Mouse (Mus musculus): Measurements from ENCODE around the gene Nxn. TPM values are rescaled to one million over a fixed set of nuclear protein-coding genes. Genes with fewer than 3 reads are reported as not detected.
A peak's percentile ranks its signal among the peaks of the same experiment; 100 is the strongest.
"Not testable (repeated sequence)": the region's sequence is repeated elsewhere in the genome, so short reads cannot be mapped to it uniquely, and the experiment has no call there.

The Nxn gene
- polyA plus RNA-seq, 1 experiment from 2014 or later, result 32.2 TPM

DNA sequence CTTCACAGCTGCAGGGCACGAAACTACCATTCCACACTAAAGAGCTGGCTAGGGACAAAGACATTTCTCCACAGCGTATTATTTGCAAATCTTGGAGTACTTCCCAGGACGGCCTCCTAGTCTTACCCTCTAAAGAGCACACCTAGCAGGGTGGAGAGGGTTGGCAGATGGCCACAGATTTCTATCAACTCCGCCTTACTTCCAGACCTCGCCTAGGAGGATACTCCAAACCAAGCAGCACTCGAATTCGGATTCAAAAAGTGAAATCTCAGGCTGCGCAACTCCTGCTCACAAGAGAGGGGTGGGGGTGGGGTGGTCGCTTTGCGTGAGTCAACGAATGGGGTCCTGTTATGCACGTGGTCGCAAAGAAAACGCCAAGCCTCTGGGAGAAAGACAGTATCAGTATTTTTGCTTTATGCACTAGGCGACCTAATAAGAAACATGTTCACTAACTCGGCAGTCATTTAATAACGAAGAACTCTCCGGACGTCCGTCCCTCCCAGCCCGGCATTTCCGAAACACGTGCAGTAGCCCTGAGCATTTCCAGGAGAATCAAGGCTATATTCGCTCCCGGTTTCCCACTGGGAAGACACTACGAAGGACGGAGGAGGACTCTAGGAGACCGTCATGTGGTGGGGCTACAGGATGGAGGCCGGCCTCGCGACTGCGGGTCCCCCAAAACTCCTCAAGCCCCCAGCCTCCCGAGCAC is 182.1 kb downstream of the Nxn start:
- DNase-seq (ENCODE audit: low spot score), result peak; percentile 14

DNA sequence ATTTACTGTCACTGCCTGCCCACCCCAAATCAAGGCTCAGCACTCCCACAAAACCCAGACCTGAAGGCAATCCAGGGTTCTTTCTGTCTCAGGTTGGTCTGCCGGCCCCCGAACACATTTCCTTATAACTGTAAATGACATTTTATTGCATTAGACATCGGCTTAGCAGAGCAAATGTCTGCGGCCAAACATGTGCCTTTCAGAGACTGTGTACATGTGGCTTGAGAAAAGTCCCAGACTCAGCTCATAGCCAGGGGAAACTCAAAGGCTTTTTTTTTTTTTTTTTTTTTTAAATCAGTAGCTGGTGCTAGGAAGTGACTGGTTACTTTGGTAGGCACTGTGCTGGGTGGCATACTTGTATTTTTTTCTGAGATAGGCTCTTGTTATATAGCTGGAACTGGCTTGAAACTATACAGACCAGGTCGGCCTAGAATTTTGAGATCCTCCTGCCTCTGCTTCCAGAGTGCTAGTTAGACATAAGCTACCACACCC is 182.8 kb downstream of the Nxn start:
- DNase-seq (ENCODE audit: low spot score), result no peak

DNA sequence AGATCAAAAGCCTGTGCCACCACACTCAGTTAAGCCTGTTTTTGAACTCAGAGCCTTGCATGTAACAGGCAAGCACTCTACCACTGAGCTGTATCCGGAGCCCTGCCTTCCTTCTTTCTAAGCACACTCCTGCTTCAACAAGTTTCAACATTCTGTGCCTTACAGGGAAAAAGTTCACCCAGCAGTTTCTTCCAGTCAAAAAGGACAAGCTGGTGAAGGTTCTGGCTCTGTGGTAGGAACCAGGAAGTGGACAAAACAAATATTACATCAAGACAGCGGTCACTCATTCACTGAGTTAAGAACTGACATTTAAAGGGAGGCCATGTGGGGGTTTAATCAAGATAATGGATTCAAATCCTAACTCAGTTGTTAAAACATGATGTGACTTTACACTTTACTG is 183.9 kb downstream of the Nxn start:
- DNase-seq (ENCODE audit: low spot score), result no peak

DNA sequence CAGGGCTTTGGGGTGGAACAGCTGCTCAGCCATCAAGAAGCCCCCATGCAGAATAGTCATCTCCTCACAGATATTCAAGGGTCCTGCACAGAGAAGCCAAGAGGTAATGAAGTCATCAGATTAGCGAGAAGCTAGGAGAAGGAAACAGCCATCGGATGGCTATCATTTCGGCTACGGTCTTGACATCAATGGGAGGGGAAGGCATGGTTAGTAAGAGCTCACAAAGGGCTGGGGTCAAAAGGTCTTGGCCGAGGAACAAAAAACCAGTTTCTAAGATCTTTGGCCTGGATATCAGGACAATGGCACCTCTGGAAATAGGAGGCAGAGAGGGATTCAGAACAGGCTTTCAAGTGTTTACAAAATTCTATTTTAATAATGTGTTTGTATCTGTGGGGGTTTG is 185.1 kb downstream of the Nxn start:
- DNase-seq (ENCODE audit: low spot score), result no peak

DNA sequence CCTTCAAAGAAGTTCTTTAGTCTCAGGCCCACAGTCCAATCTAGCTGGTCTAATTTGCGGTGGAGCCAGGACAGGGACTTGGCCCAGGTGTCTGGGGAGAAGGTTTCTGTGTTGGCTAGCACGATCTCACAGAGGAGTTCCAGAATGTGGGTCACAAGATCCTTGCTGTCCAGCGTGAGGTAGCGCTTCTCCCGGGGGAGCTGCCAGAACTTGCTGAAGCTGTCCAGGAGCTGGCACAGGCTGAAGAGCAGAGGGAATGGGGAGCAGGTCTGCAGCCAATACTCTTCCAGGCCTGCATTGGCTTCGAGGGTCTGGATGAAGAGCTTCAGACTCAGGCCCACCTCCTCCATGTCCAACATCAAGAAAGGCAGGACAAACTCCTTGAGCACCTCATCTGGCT is 187.3 kb downstream of the Nxn start:
- not testable (repeated sequence) for DNase-seq (ENCODE audit: low spot score)

DNA sequence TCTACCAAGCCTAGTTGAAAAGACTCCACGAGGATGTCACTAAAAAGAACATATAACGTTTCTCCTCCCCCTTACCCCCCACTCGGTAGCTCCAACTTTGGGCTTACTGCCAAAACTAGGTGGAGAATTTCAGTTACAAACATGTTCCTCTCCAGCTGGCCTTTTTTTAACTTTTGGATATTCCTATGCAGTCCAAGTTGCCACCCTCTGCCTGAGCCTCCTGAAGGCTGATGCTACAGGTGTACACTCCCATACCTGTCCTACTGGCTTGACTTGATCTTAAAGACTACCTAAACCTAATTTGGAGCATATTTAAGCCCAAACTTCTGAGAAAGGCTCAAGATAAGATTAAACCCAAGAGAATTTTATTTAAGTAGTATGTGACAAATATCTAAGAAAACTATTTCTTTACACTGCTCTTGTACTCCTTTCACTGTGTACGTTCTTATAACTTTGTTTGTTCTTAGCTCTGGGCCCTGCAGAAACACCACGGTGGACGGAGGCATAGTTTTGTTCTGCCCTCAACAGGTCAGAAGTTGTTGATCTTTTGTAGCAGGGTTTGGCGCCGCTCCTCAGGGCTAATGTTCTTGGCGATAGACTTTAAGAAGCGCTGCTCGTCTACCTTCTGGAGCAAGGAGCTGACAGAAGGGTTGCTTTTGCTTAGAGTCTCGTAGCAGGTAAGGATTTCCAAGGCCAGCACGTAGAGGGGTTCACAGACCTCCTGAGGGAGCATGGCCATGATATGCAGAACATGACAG is 188.5 kb downstream of the Nxn start:
- no peak for DNase-seq (ENCODE audit: low spot score)

Other genes starting within 250 kb of the Nxn start
- 52.8 and 53.8 TPM in 2 replicates for gene Vps53, start 219.5 kb downstream of the Nxn start, polyA plus RNA-seq (2015; fragmentation: Nextera tagmentation; extraction: Ambion mirVana)
- 13.9 and 16.6 TPM in 2 replicates for gene Fam57a, start 219.5 kb downstream of the Nxn start, polyA plus RNA-seq (2015; fragmentation: Nextera tagmentation; extraction: Ambion mirVana)
- gene Dbil5, start 181.5 kb downstream of the Nxn start, polyA plus RNA-seq (2015; fragmentation: Nextera tagmentation; extraction: Ambion mirVana), result 0.71 TPM in 1 of 2 replicates, not detected in the other
- 22.9 and 23.7 TPM in 2 replicates for gene Gemin4, start 181.5 kb downstream of the Nxn start, polyA plus RNA-seq (2015; fragmentation: Nextera tagmentation; extraction: Ambion mirVana)
- 24.5 and 26.6 TPM in 2 replicates for gene Mrm3, start 155.4 kb downstream of the Nxn start, polyA plus RNA-seq (2015; fragmentation: Nextera tagmentation; extraction: Ambion mirVana)
- gene Glod4, start 155.4 kb downstream of the Nxn start, polyA plus RNA-seq (2015; fragmentation: Nextera tagmentation; extraction: Ambion mirVana), result 105 and 108 TPM in 2 replicates
- 116 and 117 TPM in 2 replicates for gene Timm22, start 7.8 kb upstream of the Nxn start, polyA plus RNA-seq (2015; fragmentation: Nextera tagmentation; extraction: Ambion mirVana)
- 21.7 and 23.9 TPM in 2 replicates for gene Abr, start 223.2 kb upstream of the Nxn start, polyA plus RNA-seq (2015; fragmentation: Nextera tagmentation; extraction: Ambion mirVana)